Mouse (Mus musculus) megakaryocyte, embryonic 14.5 days (primary cell): ENCODE results near the gene Krt86. TPM values are rescaled to one million over a fixed set of nuclear protein-coding genes. Genes with fewer than 3 reads are reported as not detected.

Experiments used
- H3K27me3 ChIP-seq: replicated peaks from 2 replicates; pipeline ENCODE3; 2012; ENCODE audit warnings: inconsistent platforms
- H3K36me3 ChIP-seq: replicated peaks from 2 replicates; pipeline ENCODE3; 2012; ENCODE audit warnings: low read length, inconsistent platforms, mixed read lengths
- H3K4me1 ChIP-seq: 2 replicates; pipeline ENCODE4 v1.6.1; 2012; ENCODE audit warnings: inconsistent platforms
- H3K4me3 ChIP-seq: replicated peaks from 2 replicates; pipeline ENCODE3; 2012; ENCODE audit warnings: moderate library complexity, mild to moderate bottlenecking, inconsistent platforms
- H3K9me3 ChIP-seq: 2 replicates; pipeline ENCODE4 v1.6.1; 2012; ENCODE audit warnings: inconsistent platforms
- FLI1 ChIP-seq: IDR thresholded peaks from 2 replicates; pipeline ENCODE4 v1.6.1; 2012; ENCODE audit warnings: low read length, inconsistent platforms, mixed read lengths
- GATA1 ChIP-seq: IDR thresholded peaks from 3 replicates; pipeline ENCODE4 v1.6.1; 2012; ENCODE audit warnings: mixed read lengths, low read length, inconsistent platforms, borderline replicate concordance
- polyA plus RNA-seq: library from polyadenylated mRNA; stranded (reverse); fragments of >175 nt; gene quantifications from 2 replicates; pipeline ENCODE4 v1.2.3, GENCODE M21; 2012; ENCODE audit warnings: low replicate concordance; ENCODE audit not compliant: insufficient read depth

The Krt86 gene
- not detected in 2 replicates for polyA plus RNA-seq

- Histone ChIP-seq H3K27me3 (peaks cover 29% of the 10 kb centered on the region), H3K4me1 (no peaks in the 10 kb centered on the region)
- no peak for TF ChIP-seq GATA1
- TF ChIP-seq FLI1: no peak
Measured at GRCm38 (mm10) chr15:101472952-101473528, at the start of gene Krt86. Krt86 (plus strand) TSS chr15:101473478.

DNA sequence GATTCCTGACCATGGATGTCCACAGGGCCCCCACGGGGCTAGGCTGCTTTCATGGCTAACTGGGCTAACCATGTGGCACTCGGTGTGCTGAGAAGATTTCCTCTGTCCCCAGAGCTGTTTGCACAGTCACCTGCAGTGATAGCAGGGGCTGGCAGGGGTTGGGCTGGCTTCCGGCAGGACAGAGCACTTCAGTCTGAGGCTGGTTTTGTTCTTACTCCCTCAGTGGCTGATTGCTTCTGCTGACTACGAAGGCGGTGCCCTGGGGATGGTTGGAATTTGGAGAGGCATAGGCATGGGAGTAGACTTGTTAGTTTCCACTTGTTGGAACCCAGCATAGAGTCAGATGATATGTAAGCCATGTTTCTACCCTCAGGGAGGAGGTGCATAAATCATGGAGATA is 48.4 kb upstream of the Krt86 start:
- Histone ChIP-seq H3K4me3 (no peak overlapping the region), H3K36me3 (no peaks in the 10 kb centered on the region), H3K4me1 (no peaks in the 10 kb centered on the region), H3K27me3 (peaks cover 69% of the 10 kb centered on the region), H3K9me3 (no peaks in the 10 kb centered on the region)
- TF ChIP-seq GATA1 (no peak), FLI1 (no peak)

More at GRCm38 (mm10) chr15:101472952-101473528, at the start of gene Krt86:
- H3K4me3 ChIP-seq: no peak within 1 kb of the TSS
- no peaks in the 10 kb centered on the region for H3K9me3 ChIP-seq
- H3K36me3 ChIP-seq: no peaks in the 10 kb centered on the region

- Histone ChIP-seq H3K4me1 (no peaks in the 10 kb centered on the region), H3K4me3 (no peak overlapping the region), H3K9me3 (no peaks in the 10 kb centered on the region), H3K36me3 (no peaks in the 10 kb centered on the region), H3K27me3 (peaks cover 70% of the 10 kb centered on the region)
- TF ChIP-seq FLI1 (no peak), GATA1 (no peak)
Measured at GRCm38 (mm10) chr15:101436611-101437010, 36.7 kb upstream of the Krt86 start.

- peaks cover 70% of the 10 kb centered on the region for H3K27me3 ChIP-seq
- H3K9me3 ChIP-seq: no peaks in the 10 kb centered on the region
- H3K36me3 ChIP-seq: no peaks in the 10 kb centered on the region
- H3K4me3 ChIP-seq: no peak within 1 kb of the TSS
- H3K4me1 ChIP-seq: no peaks in the 10 kb centered on the region
- TF ChIP-seq FLI1: no peak
- no peak for TF ChIP-seq GATA1
Measured at GRCm38 (mm10) chr15:101438555-101438954, 34.7 kb upstream of the Krt86 start, which contains the start of gene Krt87. Krt87 (minus strand) TSS chr15:101438804.

DNA sequence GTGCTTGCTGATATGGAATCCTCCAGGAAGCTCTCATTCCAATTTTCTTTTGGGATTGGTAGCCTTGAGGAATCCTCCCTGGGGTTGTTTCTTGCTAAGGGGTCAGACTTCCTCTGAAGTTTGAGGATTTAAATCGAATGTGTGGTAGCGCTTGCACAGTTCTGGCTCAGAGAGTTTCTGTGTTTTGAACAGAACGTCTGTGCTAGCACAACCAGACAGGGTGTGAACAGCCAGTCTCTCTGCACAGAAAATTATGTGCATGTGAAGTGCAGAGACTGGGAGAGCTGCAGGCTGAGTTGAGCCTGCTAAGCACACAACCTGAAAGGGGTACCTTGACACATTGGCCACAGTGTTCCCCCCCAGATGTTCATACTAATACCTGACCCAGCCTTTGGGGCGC is 32.4 kb upstream of the Krt86 start:
- TF ChIP-seq FLI1 (no peak), GATA1 (no peak)
- no peak overlapping the region for H3K4me3 ChIP-seq
- peaks cover 56% of the 10 kb centered on the region for H3K27me3 ChIP-seq
- H3K4me1 ChIP-seq: no peaks in the 10 kb centered on the region
- no peaks in the 10 kb centered on the region for H3K36me3 ChIP-seq
- no peaks in the 10 kb centered on the region for H3K9me3 ChIP-seq

DNA sequence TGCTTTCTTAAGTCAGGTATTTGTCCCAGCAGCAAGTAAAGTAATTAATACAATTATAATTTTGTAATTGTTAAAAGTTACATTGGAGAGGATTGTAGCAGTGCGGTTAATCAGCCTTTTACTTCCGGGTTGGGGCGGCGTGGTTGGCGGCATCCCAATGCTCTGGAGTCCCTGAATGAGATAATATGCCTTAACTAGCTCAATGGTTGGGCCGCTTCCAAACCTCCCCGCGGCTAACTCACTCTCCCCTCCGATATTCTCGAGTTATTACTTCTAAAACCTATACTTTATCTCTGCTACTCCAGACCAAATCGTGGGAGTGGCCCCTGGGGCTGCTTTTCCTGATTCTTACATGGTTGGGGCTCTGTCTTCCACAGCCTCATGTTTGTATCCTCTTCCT is 26.7 kb upstream of the Krt86 start:
- H3K9me3 ChIP-seq: peaks cover 6% of the 10 kb centered on the region
- H3K27me3 ChIP-seq: peaks cover 34% of the 10 kb centered on the region
- H3K36me3 ChIP-seq: no peaks in the 10 kb centered on the region
- TF ChIP-seq GATA1 (no peak), FLI1 (no peak)
- peaks cover 5% of the 10 kb centered on the region; the same call in 1 of the 2 replicates for H3K4me1 ChIP-seq
- no peak overlapping the region for H3K4me3 ChIP-seq

DNA sequence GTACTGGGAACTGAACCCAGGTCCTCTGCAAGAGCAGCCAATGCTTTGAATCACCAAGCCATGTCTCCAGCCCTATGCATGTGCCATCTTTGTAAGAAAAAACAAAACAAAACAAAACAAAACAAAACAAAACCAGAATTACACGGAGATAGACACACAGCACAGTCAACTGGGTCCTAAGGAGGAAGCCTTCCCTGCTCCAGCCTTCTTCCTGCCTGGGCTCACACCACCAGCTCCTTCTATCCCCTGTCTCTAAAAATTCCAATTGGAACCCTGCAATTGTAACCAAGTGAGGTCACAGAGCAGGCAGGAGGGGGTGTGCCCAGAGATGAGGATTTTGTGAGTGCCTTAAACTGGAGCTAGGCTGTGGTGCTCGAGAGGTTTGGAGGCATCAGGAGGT is 25.8 kb upstream of the Krt86 start, which contains the start of gene Krt88:
Krt88 (plus strand) TSS at position 301 of the 400 bp plus-strand sequence.
- Histone ChIP-seq H3K4me3 (no peak within 1 kb of the TSS), H3K9me3 (peaks cover 6% of the 10 kb centered on the region), H3K4me1 (peaks cover 5% of the 10 kb centered on the region; the same call in 1 of the 2 replicates), H3K27me3 (peaks cover 37% of the 10 kb centered on the region), H3K36me3 (no peaks in the 10 kb centered on the region)
- no peak for TF ChIP-seq GATA1
- no peak for TF ChIP-seq FLI1

GRCm38 (mm10) chr15:101453093-101453736 is 20.1 kb upstream of the Krt86 start:
- Histone ChIP-seq H3K27me3 (peaks cover 56% of the 10 kb centered on the region), H3K4me1 (peaks cover 8% of the 10 kb centered on the region; the same call in 1 of the 2 replicates), H3K4me3 (no peak overlapping the region), H3K36me3 (no peaks in the 10 kb centered on the region), H3K9me3 (peaks cover 30% of the 10 kb centered on the region)
- TF ChIP-seq FLI1 (no peak), GATA1 (no peak)

DNA sequence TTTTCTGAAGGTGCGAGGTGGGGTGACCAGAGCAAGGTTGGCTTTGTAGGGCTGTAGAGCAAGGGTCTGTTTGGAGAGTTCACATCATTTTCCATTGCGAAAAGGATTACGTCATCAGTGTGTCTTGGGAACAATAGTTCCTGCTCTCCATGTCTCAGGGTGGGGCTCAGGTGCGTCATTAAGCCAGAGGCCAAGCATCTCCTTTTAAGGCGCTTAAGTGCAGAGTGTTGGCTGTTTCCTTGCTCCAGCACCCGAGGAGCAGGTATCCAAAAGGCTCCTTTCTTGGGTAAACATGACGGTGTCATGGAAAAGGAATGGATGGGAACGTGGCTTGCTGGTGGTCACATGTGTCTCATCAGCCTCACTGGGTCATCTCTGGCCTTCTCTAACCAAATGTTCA is 18.5 kb upstream of the Krt86 start:
- H3K36me3 ChIP-seq: no peaks in the 10 kb centered on the region

DNA sequence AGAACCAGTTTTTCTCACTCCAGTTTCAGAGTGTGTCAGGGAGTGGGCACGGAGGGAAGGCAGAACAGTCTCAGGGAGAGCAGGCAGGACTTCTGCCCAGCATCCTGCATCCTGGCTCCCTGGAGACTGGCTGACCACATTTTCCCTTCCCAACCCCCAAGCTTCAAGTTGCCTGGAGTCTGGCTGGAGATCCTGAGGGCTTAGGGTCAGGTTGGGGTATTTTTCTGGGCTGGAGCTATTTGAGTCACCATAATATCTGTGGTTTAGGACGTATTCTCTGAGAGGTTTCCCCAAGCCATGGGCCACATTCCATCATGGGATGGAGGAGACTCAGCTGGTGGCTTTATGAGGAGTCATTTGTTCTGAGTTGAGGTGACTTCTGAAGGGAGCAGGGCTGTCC is 18.0 kb upstream of the Krt86 start:
- Histone ChIP-seq H3K36me3 (no peaks in the 10 kb centered on the region), H3K4me3 (no peak overlapping the region), H3K27me3 (peaks cover 55% of the 10 kb centered on the region), H3K4me1 (peaks cover 3% of the 10 kb centered on the region; the same call in 1 of the 2 replicates), H3K9me3 (peaks cover 24% of the 10 kb centered on the region)
- TF ChIP-seq FLI1: no peak
- no peak for TF ChIP-seq GATA1

More for the DNA sequence above, 18.5 kb upstream of the Krt86 start:
- Histone ChIP-seq H3K4me1 (peaks cover 3% of the 10 kb centered on the region; the same call in 1 of the 2 replicates), H3K9me3 (peaks cover 24% of the 10 kb centered on the region), H3K4me3 (no peak overlapping the region), H3K27me3 (peaks cover 55% of the 10 kb centered on the region)
- TF ChIP-seq FLI1 (no peak), GATA1 (no peak)
